Mouse (Mus musculus): ENCODE results near the gene Myo15b.

- no peak for TF ChIP-seq POLR2A (IDR thresholded peaks at IDR 0.05; ENCODE audit: extremely low read depth, insufficient read depth, low read length)
- TF ChIP-seq CTCF (IDR thresholded peaks at IDR 0.05; ENCODE audit: extremely low read depth, insufficient read depth, low read length) = no peak
These were observed 53.6 kb downstream of the Myo15b start, which contains the start of gene Smim6 for GRCm38 (mm10) chr11:115911632-115912376.

Measured in cortical plate, adult 2 months (tissue).